Mouse (Mus musculus): ENCODE data around the gene Trim25.
"Not testable (repeated sequence)": the region's sequence is repeated elsewhere in the genome, so short reads cannot be mapped to it uniquely, and the experiment has no call there.

Trim25 gene

GRCm38 (mm10) chr11:88995616-88996015 is 3.6 kb upstream of the Trim25 start:
- no peak for DNase-seq

GRCm38 (mm10) chr11:88996427-88996826 is 2.7 kb upstream of the Trim25 start:
- no peak for DNase-seq

- DNase-seq, result not testable (repeated sequence)
These were observed 1.8 kb upstream of the Trim25 start for GRCm38 (mm10) chr11:88997343-88997742.

DNA sequence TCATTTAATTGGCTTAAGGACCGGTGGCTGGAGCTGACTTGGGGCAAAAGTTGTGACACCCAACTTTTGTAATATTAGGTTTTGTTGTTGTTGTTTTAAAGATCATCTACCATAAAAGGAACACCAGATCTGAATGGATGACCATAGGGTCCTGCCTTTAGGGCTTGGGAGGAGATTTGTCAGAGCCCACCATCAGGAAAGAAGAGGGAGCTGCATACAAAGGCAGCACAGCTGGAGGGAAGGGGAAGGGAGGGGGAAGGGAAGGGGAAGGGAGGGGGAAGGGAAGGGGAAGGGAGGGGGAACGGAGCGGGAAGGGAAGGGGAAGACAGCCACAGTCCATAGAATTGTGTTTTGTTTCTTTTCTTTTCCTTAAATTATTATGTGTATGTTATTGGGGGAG is 770 bp upstream of the Trim25 start:
- no peak for DNase-seq

DNA sequence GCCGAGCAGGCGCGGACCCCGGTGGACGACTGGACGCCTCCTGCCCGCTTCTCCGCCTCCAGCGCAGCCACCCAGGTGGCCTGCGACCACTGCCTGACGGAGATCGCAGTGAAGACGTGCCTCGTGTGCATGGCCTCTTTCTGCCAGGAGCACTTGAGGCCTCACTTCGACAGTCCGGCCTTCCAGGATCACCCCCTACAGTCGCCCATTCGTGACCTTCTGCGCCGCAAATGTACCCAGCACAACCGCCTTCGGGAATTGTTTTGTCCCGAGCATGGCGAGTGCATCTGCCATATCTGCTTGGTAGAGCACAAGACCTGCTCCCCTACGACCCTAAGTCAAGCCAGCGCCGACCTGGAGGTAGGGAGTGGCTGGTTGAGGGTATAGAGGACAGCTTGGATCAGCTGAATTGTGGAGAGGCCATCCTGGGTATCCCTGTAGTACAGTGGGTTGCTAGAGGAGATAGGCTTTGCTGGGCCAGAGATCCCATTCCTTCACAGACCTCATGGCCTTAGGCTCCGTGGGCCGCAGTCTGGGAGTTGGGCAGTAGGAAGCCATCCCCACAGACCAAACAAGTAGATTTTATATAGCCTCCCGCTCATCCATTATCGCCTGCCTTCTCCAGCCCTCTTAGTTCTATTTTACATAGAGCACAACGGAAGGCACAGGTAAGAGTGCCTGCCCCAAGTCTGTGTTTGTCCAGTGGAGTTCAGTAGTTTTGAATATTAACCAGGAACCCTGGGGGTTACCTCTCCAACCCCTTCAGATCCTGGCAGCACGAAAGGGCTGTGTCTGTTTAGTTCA is 749 bp downstream of the Trim25 start:
- no peak for DNase-seq

GRCm38 (mm10) chr11:89000527-89000819 is 1.3 kb downstream of the Trim25 start:
- no peak for DNase-seq

- DNase-seq, result no peak
These were observed 2.4 kb downstream of the Trim25 start for GRCm38 (mm10) chr11:89001569-89001968.

- no peak for DNase-seq
These were observed 2.9 kb downstream of the Trim25 start for GRCm38 (mm10) chr11:89002068-89002467.

DNA sequence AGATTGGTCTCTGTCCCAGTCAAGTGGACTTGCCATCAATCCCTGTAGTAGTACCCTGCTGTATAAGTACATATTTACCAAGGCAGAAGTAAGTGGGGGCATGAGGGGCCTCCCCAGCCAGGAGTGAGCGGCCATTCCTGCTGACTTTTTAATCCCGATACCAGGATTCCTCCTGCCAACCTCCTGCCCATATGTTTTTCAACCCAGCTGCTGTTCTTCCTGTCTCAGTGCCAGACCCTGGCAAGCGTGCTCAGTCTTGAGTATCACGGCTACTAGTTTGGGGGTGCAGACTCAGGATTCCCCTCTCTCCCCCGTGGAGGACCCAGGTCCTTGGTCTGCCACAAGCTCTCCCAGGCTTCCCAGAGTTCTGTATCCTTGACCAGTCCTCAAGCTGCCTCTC is 3.4 kb downstream of the Trim25 start:
- DNase-seq, result no peak

DNA sequence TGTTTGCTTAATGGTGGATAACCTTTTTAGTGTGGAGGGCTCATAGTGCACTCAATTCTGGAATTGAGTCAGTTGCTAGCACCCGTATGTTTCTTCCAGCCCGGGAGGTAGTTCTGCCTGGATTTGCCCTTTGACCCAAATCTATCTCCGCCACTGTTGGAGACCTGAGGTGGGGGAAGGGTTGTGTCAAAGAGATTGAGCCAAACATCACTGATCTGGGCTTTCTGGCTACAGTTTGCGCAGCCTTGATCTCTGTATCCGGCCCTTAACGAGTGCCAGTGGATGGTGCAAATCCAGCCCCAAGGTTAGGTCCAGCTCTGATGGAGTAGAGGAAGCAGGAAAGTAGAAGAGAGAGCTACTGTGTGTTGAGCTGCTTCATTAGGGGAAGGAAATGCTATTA is 3.9 kb downstream of the Trim25 start:
- no peak for DNase-seq

GRCm38 (mm10) chr11:89003726-89004125 is 4.5 kb downstream of the Trim25 start:
- no peak for DNase-seq

DNA sequence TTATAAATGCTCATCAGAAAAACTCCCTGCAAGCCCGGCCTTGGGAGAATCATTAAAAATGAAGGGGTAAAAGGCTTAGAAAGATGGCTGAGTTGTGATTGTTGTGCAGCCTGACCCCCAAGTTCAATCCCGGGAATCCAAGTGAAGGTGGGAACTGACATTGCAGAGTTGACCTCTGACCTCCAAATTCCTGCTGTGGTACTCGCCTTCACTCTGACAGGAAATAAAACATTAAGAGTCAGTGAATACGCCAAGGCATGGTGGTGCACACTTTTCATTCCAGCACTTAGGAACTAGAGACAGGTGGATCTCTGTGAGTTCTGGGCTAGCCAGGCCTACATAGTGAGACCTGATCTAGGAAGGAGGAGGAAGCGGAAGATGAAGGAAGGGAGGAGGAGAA is 6.3 kb downstream of the Trim25 start:
- DNase-seq, result no peak

DNA sequence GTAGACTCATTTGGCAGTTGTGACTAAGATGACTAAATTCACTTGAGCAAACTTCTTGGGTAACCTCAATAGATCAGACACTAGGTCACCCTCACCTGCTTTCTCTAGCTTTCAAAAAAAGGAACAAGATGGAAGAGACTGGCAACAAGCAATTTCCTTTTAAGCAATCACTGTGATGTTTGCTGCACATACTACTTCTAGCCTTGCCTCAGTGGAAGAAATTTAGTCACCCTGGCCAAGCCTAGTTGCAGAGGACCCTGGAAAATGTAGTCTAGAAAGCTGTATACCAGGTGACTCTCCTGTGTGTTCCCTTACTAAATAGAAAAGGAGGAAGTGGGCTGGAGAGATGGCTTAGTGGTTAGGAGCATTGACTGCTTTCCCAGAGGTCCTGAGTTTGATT is 7.2 kb downstream of the Trim25 start:
- no peak for DNase-seq

DNA sequence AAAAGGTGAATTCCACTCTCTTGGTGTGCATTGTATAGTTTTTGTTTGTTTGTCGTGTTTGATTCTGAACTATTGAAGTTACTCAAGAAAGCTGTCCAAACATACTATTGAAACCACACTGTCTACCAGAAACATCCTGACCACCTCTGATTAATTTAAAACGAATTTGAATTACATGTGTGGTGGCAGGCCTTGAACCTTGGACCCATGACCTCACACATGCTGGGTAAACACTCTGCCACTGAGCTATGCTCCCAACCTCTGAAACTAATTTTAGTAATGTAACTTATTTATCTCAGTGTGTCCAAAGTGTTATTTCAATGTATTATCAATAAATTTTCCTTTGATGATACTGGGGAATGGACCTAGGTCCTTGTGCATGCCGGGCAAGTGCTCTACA is 8.4 kb downstream of the Trim25 start:
- DNase-seq, result no peak

DNA sequence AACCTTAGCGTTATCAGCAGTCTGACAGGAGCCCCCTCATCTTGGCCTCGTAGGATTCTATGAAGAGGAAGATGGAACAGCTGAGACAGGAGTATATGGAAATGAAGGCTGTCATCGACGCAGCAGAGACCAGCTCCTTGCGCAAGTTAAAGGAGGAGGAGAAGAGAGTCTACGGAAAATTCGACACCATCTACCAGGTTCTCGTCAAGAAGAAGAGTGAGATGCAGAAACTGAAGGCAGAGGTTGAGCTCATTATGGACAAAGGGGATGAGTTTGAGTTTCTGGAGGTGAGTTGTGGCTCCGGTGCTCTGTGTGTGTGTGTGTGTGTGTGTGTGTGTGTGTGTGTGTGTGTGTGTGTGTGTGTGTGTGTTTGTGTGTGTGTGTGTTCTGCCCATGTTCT is 9.9 kb downstream of the Trim25 start:
- no peak for DNase-seq

- no peak for DNase-seq
These were observed 10.3 kb downstream of the Trim25 start for GRCm38 (mm10) chr11:89009496-89009895.

- DNase-seq, result no peak
These were observed 13.1 kb downstream of the Trim25 start for GRCm38 (mm10) chr11:89012241-89012640.

- DNase-seq, result no peak
These were observed 18.5 kb downstream of the Trim25 start for GRCm38 (mm10) chr11:89017514-89018182.

GRCm38 (mm10) chr11:89020681-89021305 is 21.6 kb downstream of the Trim25 start:
- DNase-seq, result no peak

GRCm38 (mm10) chr11:89021687-89022086 is 22.5 kb downstream of the Trim25 start:
- no peak for DNase-seq

- DNase-seq, result no peak
These were observed 23.1 kb downstream of the Trim25 start for GRCm38 (mm10) chr11:89022120-89022731.

GRCm38 (mm10) chr11:89023477-89023876 is 24.3 kb downstream of the Trim25 start:
- no peak for DNase-seq

GRCm38 (mm10) chr11:89024181-89024881 is 25.2 kb downstream of the Trim25 start:
- DNase-seq, result peak; percentile 33 to 40
